In genomic region chr5:121821116-121821515, GRCm38 (mm10) we compare ENCODE assay signal across 24 mouse cellular contexts. TPM values are rescaled to one million over a fixed set of nuclear protein-coding genes. Genes with fewer than 3 reads are reported as not detected.
DNase-seq lines count a peak whose midpoint lies in the region; ATAC-seq and TF ChIP-seq lines count a peak whose summit lies in the region.
"Had no signal": no experiment of that assay in that cellular context is flagged by ENCODE, and none has a peak within 500 bp of the region (broad histone marks: within the 10 kb centered on the region; RNA-seq: fewer than 3 reads in every experiment).

No protein-coding gene starts in this region.

- intact Hi-C loops in gastrocnemius, adult 2 months (cut with DNase I): no loop called here
- intact Hi-C loops in gastrocnemius, postnatal 36 days (cut with DNase I): no loop called here

- peak overlapping the region; percentile 43; the same call in 1 of the 2 replicates for H3K27ac ChIP-seq in gastrocnemius, adult 2 months
- 0 out of 2 replicates have a peak overlapping the region, but pooled peaks have one; percentile 4 for H3K27ac ChIP-seq in liver, embryonic 13.5 days
- H3K27ac ChIP-seq: forebrain, embryonic 13.5 days; liver, embryonic 14.5 days; neural tube, embryonic 13.5 days had no signal

- WGBS in liver, embryonic 13.5 days (ENCODE audit: insufficient replicate concordance): 72% methylated on average over 5 of the region's 5 CpGs

- no peaks in the 10 kb centered on the region for H3K9me3 ChIP-seq in liver, embryonic 13.5 days (replicated peaks)
- H3K9me3 ChIP-seq: forebrain, embryonic 13.5 days; heart, embryonic 12.5 days; neural tube, embryonic 13.5 days had no signal

- no peaks in the 10 kb centered on the region for H3K27me3 ChIP-seq in liver, embryonic 13.5 days
- H3K27me3 ChIP-seq: forebrain, embryonic 13.5 days; heart, embryonic 12.5 days; neural tube, embryonic 13.5 days; Patski had no signal

- H3K4me2 ChIP-seq in liver, embryonic 13.5 days: no peak overlapping the region
- H3K4me2 ChIP-seq: forebrain, embryonic 13.5 days; heart, embryonic 12.5 days; lung, embryonic 14.5 days; midbrain, embryonic 11.5 days; neural tube, embryonic 13.5 days had no signal

- H3K4me3 ChIP-seq in gastrocnemius, adult 2 months: no peak overlapping the region; the same call in 1 of the 2 replicates
- H3K4me3 ChIP-seq in liver, embryonic 13.5 days (replicated peaks): no peak overlapping the region
- H3K4me3 ChIP-seq: forebrain, embryonic 13.5 days; heart, embryonic 12.5 days; neural tube, embryonic 13.5 days had no signal

- no peak overlapping the region for H3K9ac ChIP-seq in liver, embryonic 13.5 days
- H3K9ac ChIP-seq: forebrain, embryonic 13.5 days; heart, embryonic 12.5 days; liver, embryonic 14.5 days; lung, embryonic 14.5 days; neural tube, embryonic 13.5 days had no signal

- DNase-seq in gastrocnemius, adult 2 months: no peak
- DNase-seq in gastrocnemius, postnatal 36 days: no peak
- no peak for DNase-seq in liver, embryonic 13.5 days
- DNase-seq in liver: no peak
- DNase-seq in cerebellum, postnatal 25 days: peak; percentile 24 to 42
- no peak for DNase-seq in adrenal gland, postnatal 25 days
- DNase-seq in frontal cortex, adult 2 months (ENCODE audit: extremely low spot score in 1 of 2, low spot score in 1 of 2): no peak
- DNase-seq: adrenal gland, postnatal 10 days; gastrocnemius, postnatal 25 days; kidney, adult 9 months; kidney, postnatal 14 days; left cerebral cortex, postnatal 4 days; lung, embryonic 14.5 days; lung, postnatal 14 days; right cerebral cortex, postnatal 4 days; thymus, adult 2 months; thymus, postnatal 36 days had no signal

- TF ChIP-seq CTCF in gastrocnemius, adult 2 months (IDR thresholded peaks at IDR 0.05): no peak

- H3K4me1 ChIP-seq in liver, embryonic 13.5 days (replicated peaks): peaks cover 49% of the 10 kb centered on the region
- H3K4me1 ChIP-seq: forebrain, embryonic 13.5 days had no signal

- no peak for ATAC-seq in liver, embryonic 13.5 days (ENCODE audit: low read depth)
- ATAC-seq: forebrain, embryonic 13.5 days; hindbrain, embryonic 16.5 days; Patski had no signal

- H3K36me3 ChIP-seq in liver, embryonic 13.5 days: peaks cover 93% of the 10 kb centered on the region

RNA-seq across cellular contexts. Expression of gene Sh2b3, which starts 16.3 kb away (rescaled TPM):
- total RNA-seq in gastrocnemius, adult 2 months (2021): 10 to 100 TPM; 11.9 to 15.4 TPM
- total RNA-seq in gastrocnemius, postnatal 36 days (2021): 10 to 100 TPM; 13.5 TPM
- polyA plus RNA-seq in liver, embryonic 13.5 days (2015; fragmentation: Nextera tagmentation; extraction: Ambion mirVana): 6.1 TPM in 2 replicates
- total RNA-seq in adrenal gland, postnatal 25 days (2021): 36.4 and 46.0 TPM in 2 replicates
- 16.3 and 17.6 TPM in 2 replicates for polyA plus RNA-seq in frontal cortex, adult 2 months (2012; rRNA removed)

RNA-seq across cellular contexts. Expression of gene Pheta1, which starts 27.7 kb away (rescaled TPM):
- 1 to 10 TPM; 4.7 to 6.4 TPM for total RNA-seq in gastrocnemius, adult 2 months (2021)
- 1 to 10 TPM; 4.5 to 6.0 TPM for total RNA-seq in gastrocnemius, postnatal 36 days (2021)
- polyA plus RNA-seq in liver, embryonic 13.5 days (2015; fragmentation: Nextera tagmentation; extraction: Ambion mirVana): 3.7 and 4.0 TPM in 2 replicates
- 6.2 and 8.8 TPM in 2 replicates for total RNA-seq in adrenal gland, postnatal 25 days (2021)
- 15.1 and 16.0 TPM in 2 replicates for polyA plus RNA-seq in frontal cortex, adult 2 months (2012; rRNA removed)

Comparison
In these comparisons a context has a peak if more than half of its experiments do, and no peak if none do; other contexts are left out.
1. DNase-seq: peak in cerebellum, postnatal 25 days (2 of 2); none in gastrocnemius, adult 2 months (single experiment), gastrocnemius, postnatal 36 days (0 of 2), liver, embryonic 13.5 days (single experiment), liver (single experiment), adrenal gland, postnatal 25 days (single experiment) and frontal cortex, adult 2 months (0 of 2).